Mouse (Mus musculus) brain, embryonic 18.5 days (tissue): ENCODE data around the gene Ace.
A peak's percentile ranks its signal among the peaks of the same experiment; 100 is the strongest.

Experiments
- DNase-seq: peaks from one replicate; pipeline ENCODE4 v3.0.0-alpha.2; 2012; ENCODE audit warnings: low read depth, low spot score

The Ace gene

DNA sequence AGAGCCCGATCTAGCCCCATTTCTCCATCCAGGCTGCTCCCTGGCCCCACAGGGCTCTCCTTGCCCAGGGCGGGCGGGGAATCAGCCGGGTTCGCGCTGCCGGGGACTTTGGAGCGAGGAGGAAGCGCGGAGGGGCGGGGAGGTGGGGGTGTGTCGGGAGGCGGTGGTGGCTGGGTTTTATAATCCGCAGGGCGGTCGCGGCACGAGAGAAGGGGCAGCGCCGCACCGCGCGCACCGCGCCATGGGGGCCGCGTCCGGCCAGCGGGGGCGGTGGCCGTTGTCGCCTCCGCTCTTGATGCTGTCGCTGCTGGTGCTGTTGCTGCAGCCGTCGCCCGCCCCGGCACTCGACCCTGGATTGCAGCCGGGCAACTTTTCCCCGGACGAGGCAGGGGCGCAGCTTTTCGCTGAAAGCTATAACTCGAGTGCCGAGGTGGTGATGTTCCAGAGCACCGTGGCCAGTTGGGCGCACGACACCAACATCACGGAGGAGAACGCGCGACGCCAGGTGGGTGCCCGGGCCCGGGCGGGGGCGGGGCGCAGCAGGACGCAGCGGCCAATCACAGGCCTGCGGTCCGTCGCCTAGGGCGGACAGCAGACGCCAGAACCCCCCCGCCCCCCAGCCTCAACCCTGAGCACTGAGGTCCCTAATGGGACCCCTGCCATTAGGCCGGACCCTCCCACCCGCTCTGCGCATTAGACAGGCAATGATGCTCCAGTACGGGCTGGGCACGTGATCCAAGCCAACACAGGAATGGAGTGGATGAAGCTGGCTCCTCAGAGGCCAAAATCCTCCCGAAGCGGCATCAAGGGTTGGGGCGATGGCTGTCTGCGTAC is at the start of gene Ace:
Ace (plus strand) TSS at position 205 of the 834 bp plus-strand sequence.
- DNase-seq: no peak

DNA sequence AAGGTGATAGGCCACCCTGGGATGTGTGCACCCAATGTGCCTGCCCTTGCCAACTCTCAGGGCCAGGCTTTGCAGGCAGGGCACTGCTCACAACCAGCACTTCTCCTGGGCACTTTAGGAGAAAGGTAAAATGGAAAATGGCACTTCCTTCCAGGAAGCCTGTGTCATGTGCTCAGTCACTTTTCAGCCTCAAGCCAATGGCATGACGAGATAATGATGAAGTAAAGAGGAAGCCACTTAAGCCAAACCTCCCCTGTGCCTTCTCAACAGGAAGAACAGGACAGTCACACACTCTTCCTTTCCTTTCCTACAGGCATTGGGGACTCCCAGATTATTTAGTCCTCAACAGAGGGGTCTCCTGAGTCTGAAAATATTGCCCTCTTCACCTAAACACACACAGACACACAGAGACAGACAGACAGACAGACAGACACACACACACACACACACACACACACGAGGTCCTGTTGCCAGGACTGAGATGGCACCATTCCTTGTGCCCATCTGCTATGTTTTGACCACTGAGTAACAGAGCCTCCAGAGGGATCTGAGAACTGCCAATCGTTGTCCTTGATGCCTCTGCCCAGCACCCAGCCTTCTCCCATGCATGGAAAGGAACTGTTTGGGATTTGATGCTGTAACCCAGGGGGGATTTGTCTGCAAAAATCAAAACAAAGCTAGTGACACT is 47.5 kb upstream of the Ace start:
- no peak for DNase-seq

DNA sequence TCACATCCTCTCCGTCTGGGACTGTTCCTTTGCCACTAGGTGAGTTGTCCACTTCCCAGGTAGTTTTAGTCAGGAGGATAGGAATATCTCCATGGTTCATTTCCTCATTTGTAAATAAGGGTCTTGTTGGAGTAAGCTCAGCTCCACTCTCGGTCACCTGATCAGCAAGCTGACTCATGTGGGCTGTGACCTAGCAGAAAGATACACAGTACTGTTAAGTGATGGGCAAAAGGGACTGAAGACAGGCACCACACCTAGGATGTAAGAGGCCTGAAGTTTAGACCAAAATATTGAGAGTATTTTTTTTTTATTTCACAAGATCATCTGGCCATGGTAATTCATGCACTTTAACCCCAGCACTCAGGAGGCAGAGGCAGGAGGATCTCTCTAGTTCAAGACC is 46.9 kb upstream of the Ace start:
- DNase-seq: no peak

DNA sequence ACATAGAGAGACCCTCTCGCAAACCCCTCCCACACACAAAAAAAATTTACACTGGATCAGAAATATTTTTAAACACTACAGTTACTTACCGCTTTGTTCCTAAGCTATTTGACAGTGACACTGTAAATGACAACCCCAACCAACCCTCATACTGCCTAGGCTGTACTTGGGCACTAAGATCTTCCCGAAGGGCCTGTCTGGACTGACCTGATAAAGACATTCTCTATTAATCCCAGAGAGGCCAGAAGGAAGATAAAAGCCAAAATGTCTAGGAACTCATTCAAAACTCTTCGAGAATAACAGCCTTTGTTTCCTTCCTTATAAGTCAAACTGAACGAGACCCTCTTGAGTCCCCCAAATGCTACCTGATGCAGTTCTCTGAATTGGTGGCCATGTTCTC is 46.5 kb upstream of the Ace start:
- DNase-seq: no peak

DNA sequence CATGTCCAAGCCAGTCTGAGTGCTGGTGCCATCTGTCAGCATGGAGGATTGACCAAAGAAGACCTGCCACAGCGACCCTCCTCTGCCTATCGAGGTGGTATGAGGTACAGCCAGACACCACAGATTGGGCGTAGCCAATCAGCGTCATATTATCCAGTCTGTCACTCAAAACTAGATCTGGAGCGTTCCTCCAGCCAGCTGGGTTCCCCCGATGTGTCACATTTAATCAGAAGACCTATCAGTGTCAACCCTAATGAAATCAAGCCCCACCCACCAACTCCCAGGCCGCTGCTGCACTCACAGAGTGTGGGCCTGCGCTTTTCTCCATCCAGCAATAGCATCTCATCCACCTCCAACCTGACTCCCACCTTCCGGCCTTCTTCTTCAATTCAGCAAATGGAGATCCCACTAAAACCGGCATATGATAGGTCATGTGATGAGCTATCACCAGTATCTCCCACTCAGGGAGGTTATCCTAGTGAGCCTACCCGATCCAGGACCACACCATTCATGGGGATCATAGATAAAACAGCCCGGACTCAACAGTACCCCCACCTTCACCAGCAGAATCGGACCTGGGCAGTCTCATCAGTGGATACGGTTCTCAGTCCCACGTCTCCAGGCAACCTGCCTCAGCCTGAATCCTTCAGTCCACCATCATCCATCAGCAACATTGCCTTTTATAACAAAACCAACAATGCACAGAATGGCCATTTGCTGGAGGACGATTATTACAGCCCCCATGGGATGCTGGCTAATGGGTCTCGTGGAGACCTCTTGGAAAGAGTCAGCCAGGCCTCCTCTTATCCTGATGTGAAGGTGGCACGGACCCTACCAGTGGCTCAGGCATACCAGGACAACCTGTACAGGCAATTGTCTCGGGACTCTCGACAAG is 44.7 kb upstream of the Ace start:
- no peak for DNase-seq

DNA sequence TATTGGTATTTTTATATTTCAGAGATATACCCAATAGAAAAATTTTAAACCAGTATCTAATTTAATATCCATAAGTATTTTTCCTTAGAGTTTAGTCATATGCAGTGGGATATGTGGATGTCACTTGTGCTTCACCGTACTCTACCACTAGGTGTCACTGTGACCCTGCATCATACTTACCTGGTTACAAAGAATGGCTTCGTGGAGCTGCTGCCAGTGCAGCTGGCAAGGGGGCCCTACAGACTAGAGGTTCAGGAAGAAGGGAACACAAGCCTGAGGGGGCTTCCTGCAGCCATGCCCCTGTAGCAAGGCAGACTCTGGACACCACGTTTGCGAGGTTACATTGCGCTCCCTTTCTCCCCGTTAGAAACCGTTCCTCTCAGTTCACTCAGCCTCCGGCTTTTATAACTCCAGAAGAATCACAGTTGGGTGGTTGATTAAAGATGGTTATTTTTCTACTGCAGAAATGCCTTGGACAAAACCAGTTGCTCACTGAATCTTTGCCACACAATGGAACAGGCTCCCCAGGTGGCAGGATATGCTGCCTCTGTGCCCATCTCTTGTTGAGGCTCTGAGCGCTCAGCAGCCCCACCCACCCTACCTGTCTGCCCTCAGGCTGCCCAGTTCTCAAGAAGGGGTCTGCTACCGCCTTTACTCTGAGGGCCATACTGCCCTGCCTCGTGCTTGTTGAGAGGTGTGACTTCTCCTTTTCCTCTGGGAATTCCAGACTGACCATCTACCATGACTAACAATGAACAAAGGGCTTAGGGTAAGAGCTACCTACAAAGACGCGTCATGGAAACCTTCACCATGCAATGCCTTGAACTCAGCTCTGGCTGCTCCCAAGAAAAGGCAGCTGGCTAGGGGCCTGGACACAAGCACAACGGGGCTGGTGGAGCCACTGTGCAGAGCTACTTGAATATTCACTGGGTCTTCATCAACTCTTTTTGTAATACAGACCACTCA is 40.4 kb upstream of the Ace start:
- peak; percentile 60 for DNase-seq

DNA sequence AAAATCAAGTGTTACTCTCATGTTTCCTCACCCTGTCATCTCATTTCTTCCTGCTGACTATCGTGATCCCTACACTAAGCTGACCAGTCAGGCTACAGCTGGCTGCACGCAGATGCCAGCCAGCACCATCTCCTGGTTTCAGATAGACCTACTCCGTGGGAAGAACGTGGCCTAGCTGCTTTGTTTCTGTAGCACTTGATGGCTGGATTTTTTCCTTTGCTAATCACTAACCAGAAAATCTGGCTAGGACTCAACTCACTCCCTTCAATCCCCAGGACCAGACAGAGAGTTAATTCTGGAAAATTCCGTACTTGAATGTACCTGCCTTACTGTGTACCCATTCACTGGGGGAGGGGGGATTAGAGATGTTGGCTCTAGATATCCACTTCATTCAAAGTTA is 39.6 kb upstream of the Ace start:
- no peak for DNase-seq

DNA sequence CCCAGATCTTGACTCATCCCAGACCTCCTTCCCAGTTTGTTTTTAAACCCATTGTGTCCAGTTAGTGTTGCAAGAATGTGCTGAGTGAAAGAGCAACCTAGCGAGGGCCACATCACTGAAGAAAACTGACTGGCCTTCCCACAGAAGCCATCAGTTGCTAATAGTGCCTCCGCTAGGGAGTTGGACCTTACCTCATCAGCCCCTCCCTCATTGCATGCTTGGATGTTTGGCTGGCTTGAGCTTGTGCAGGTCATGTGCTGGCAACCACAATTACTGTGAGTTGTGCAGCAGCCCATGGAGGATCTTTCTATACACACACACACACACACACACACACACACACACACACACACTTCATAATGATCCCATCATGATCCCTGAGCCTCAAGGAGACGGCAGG is 36.4 kb upstream of the Ace start:
- no peak for DNase-seq

DNA sequence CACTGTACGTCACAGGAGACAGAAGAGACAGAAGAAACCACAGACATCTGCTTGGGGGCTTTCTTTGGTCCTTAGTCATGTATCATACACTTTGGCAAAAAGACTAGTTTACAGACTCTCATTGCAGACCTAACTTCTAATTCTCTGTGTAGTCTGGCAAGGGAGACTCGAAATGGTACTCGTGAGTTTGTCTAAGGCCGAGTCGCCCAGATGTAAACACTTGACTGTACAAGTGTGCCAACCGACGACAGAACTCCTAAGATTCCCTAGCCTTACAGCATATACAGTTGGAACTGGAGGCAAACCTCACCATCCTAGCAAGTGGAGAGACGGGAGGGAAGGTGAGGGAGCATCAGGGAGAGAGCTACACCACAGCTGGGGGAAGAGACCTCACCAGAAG is 34.0 kb upstream of the Ace start:
- no peak for DNase-seq

DNA sequence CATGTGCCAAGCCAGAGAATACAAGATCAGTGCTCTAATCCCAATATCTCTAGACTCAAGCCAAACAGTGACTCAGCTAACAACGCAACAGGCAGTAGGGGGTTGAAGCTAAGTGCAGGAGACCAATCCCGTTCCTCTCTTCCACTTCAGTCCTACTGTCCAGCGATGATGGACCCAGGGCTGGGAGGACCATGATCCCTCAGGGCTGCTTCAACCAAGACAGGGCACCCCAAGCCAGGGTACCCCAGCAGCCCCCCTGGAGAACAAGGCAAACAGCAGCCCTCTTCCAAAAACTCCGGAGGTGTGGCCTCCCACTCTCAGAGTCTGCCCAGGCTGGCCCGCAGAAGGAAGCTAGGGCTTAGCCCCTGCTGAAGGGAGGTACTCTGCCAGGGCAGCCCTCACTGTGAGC is 33.4 kb upstream of the Ace start:
- no peak for DNase-seq

DNA sequence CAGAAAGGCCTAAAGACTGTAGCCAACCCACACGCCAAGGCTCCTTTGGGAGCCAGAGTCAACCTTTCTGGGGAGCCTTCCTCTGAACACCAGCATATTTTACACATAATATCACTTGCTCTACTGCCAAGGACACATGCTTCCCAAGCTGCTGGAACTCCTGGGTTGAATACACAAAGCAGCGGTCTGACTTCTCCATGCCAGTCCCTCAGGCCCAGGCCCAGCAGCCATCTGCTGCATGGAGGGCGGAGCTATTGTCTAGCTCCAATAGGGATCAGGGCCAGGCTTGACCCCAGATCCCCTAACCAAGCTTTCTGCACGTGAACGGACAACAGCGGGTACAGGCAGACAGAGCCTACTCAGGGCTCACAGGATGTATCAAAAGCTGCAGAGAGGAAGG is 32.9 kb upstream of the Ace start:
- no peak for DNase-seq

DNA sequence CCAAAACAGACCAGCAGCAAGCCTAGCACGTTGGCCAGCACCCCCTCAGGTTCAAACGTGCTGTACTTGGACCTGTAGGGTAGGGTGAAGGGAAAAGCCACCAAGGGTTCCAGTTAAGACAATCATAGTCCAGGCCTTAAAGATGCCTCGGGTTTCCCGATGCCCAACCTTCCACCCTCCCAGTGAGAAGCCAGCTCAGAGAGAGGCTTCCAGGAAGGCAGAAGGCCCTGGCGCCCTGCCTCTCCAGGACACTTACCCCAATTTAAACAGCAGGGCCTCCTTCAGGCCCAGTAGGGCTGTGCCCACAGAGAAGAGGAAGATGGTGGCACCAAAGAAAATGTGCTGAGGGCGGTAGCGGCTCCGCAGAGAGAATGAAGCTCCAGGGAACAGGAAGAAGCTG is 32.2 kb upstream of the Ace start:
- no peak for DNase-seq

DNA sequence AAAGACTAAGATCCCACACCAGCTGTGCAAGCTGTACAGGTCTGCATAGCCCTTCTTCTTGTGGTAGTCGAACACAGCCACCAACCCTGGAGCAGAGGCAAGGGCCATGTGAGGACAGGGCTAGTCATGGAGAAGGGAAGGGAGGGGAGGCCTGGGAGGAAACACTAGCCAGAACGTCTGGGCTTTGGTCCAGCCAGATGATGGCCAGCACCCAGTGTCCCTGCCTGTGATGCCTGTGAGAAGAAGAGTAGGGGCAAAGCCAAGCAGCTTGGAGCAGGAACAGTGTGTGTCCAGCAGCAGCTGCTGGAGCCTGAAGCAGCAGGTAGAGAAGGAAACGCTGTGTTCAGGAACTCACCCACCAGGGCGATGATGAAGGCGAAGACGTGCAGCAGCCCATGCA is 31.5 kb upstream of the Ace start:
- DNase-seq: no peak

DNA sequence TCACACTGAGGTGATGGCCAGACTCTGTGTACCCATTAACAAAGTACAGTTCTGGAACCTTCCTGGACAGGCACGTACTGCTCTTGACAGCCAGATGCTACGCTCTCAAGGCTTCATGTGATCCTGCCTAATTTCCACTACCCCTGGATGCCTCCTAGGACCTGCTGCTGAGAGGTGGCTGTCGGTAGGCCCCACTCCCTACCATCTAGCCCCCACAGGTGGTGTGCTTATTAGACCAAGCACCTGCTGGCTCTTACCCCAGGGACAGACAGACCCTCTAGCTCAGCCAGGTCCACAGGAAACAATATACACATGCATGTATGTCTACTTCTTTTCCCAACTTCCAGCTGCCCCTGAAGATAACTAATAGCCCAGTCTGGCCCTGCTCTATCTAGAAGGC is 30.8 kb upstream of the Ace start:
- DNase-seq: no peak

DNA sequence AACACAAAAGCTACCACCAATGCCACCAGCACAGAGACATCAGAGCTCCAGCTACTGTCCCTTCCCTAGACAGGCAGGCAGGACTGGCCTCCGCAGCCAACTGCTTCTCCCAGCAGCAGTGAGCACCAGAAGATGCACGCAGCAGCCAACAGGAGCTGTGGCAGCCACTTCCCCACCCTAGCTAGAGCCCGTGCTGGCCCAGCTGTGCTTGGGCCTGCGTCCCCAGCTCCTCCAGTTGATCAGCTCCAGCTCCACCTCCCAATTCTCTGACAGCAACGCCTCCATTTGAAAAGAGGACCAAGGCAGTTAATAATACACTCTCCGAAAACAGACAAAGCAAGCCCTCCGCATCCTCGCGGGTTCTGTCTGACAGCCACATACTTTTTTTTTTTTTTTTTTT is 29.0 kb upstream of the Ace start:
- DNase-seq: no peak

DNA sequence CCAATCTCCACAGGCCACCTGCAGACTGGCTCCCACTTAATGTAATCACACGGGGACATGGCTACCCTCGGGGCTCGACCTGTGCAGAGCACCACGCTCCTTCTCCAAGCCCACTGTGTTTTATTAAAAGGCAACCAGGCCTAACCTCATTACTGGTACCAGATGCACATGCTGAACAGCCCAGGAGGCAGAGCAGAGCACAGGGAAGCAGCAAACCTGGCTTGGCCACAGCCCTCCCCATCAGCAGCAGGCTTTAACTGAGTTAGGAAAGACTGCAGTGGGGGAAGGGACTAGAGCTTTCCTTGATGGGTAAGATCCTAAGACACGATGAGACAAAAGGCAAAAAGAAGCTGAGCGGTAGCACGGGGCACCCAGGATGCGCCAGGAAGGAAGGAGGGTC is 25.8 kb upstream of the Ace start:
- DNase-seq: no peak

DNA sequence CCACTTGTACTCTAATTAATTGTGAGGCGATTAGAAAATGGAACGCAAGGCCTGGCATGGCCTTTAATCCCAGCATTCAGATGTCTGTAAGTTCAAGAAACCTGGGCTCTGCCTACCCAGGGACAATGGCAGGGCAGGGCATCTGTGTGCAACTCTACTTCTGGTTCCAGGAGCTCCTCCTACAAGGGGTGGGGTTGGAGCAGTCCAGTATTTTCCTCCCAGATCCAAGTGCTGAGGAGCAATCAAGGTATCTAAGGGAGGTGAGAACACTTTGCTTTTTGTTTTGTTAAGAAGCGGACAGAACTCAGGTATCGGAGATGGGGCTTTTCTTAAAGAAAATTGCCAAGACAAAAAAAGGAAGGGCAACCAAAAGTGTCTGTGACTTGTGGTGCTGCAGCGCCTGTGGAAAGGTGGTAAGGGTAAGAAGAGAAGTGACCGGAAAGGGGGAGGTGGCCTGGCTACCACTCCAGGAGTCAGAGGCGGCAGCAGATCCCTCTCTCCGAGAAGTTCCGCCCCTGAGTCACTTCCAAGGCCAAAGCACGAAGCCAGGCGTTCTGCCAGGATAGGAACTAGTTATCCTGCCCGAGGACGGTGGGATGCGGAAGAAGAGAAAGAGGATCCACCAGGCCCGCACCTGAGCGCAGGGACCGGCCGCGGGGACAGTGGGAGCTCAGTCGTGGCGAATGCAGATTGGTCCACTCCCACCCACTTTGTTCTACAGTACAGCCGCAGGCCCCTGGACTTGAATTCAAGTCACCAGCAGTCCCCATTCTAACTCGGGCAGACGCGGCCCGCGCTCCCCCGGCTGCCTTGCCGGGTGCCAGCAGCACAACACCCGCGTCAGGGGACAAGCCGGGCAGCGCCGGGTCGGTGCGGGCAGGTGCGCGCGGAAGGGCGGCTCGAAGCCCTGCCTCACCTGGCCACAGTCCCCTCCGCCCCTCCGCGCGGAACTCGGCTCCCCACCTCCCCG is 24.3 kb upstream of the Ace start:
- no peak for DNase-seq

DNA sequence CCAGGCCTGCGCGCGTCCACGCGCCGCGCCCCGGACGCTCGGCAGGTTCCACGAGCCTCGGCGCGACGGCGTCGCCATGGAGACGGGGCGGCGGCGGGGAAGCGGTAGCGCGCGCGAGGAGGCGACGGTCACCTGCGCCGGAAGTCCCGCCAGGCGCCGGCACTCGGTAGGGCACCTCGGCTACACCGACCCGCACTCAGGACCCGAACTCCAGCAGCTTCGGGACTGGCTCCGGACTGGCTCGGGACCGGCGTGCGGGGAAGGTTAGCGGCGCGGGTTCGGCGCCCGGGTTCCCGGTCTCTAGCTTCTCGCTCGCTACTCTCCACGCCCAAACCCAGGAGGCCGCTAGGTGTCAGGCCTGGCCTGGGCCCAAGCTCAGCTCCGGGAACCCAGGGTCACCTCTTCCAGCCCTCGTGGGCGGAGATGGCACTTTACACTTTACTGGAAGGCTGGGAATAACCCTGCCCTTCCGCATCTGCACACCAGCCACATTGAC is 23.6 kb upstream of the Ace start:
- DNase-seq: peak; percentile 46

DNA sequence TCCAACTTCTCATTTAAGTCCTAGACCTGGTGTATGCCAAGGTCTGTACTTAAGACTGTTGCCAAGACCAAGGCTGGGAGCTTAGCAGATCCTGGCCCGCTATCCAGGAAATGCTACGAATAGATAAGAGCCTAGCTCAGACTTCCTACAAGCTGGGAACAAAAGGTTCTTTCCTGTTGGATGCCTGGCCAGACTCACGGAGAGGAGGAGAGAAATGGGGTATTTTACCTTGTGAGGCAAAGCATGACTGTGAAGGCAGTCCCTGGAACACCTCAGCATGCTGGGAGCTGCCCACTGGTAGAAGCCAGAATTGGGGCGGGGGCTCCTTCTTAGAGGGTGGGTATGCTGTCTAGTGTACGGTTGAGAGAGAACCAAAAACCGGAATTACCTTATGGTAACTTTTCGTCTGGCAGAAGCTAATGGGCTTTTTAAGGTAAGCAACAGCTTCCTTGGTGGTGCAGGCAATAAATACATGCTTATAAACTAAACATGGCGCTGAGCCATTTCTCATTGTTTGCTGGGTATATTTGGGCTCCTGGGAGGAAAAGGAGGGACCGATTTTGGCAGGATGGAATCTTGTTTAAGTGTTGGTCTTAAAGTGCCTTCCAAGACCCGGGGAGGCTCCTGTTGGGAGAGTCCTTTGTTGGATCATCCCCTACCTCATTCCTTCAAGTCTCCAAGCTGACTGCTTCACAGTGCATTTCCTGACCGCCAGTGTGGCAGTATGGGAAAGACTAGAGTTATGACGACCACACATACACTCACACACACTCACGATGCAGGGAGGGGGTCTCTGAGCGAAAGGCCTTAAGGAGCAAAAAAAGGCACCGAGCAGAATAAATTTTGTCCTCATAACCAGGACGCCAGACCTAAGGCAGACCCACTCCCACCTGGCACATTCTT is 22.7 kb upstream of the Ace start:
- DNase-seq: no peak
